Mouse (Mus musculus): ENCODE results near the gene Rnf146. TPM values are rescaled to one million over a fixed set of nuclear protein-coding genes. Genes with fewer than 3 reads are reported as not detected.

Gene Rnf146
- polyA plus RNA-seq, 1 experiment from 2014 or later: 75.4 TPM

- no peak overlapping the region for H3K27ac ChIP-seq (ENCODE audit: low read depth, low read length)
- no peaks in the 10 kb centered on the region for H3K4me1 ChIP-seq (ENCODE audit: control insufficient read depth, insufficient read depth, low read length)
- no peaks in the 10 kb centered on the region for H3K36me3 ChIP-seq (ENCODE audit: control insufficient read depth, insufficient read depth, low read length)
- no peak for ATAC-seq (ENCODE audit: insufficient read depth, low FRiP score, low TSS enrichment)
- H3K4me2 ChIP-seq (ENCODE audit: low read depth): no peak overlapping the region
- DNase-seq (ENCODE audit: low spot score): no peak
- no peaks in the 10 kb centered on the region for H3K9me3 ChIP-seq (ENCODE audit: control insufficient read depth, low read length)
- no peak overlapping the region for H3K4me3 ChIP-seq (ENCODE audit: low read depth, low read length)
- no peak overlapping the region for H3K9ac ChIP-seq (ENCODE audit: low read length)
- no peaks in the 10 kb centered on the region for H3K27me3 ChIP-seq (ENCODE audit: control insufficient read depth, insufficient read depth, low read length)
- 64% methylated on average over 4 of the region's 4 CpGs for WGBS
These were observed 50.6 kb downstream of the Rnf146 start for GRCm38 (mm10) chr10:29311480-29312219.

GRCm38 (mm10) chr10:29302230-29302629, 60.0 kb downstream of the Rnf146 start:
- no peak for ATAC-seq (ENCODE audit: insufficient read depth, low FRiP score, low TSS enrichment)
- H3K27me3 ChIP-seq (ENCODE audit: control insufficient read depth, insufficient read depth, low read length): no peaks in the 10 kb centered on the region

More at GRCm38 (mm10) chr10:29302230-29302629, 60.0 kb downstream of the Rnf146 start:
- Histone ChIP-seq H3K27ac (ENCODE audit: low read depth, low read length) (no peak overlapping the region), H3K4me2 (ENCODE audit: low read depth) (no peak overlapping the region), H3K36me3 (ENCODE audit: control insufficient read depth, insufficient read depth, low read length) (no peaks in the 10 kb centered on the region), H3K4me3 (ENCODE audit: low read depth, low read length) (no peak overlapping the region), H3K9ac (ENCODE audit: low read length) (no peak overlapping the region), H3K9me3 (ENCODE audit: control insufficient read depth, low read length) (no peaks in the 10 kb centered on the region), H3K4me1 (ENCODE audit: control insufficient read depth, insufficient read depth, low read length) (no peaks in the 10 kb centered on the region)
- DNase-seq (ENCODE audit: low spot score): no peak
- WGBS: 95% methylated on average over 4 of the region's 4 CpGs

Other genes with a start within 250 kb of the Rnf146 start
- gene Soga3, start 218.6 kb downstream of the Rnf146 start, polyA plus RNA-seq (2014; fragmentation: Nextera tagmentation; extraction: Ambion mirVana): 27.4 and 29.8 TPM in 2 replicates
- gene Gm49353, start 163.5 kb downstream of the Rnf146 start, polyA plus RNA-seq (2014; fragmentation: Nextera tagmentation; extraction: Ambion mirVana): 2.5 and 5.1 TPM in 2 replicates
- gene 9330159F19Rik, start 150.8 kb downstream of the Rnf146 start, polyA plus RNA-seq (2014; fragmentation: Nextera tagmentation; extraction: Ambion mirVana): 8.3 and 8.7 TPM in 2 replicates
- gene Echdc1, start 49.3 kb downstream of the Rnf146 start, polyA plus RNA-seq (2014; fragmentation: Nextera tagmentation; extraction: Ambion mirVana): 24.8 and 32.0 TPM in 2 replicates
- gene Rspo3, start 173.4 kb upstream of the Rnf146 start, polyA plus RNA-seq (2014; fragmentation: Nextera tagmentation; extraction: Ambion mirVana): 6.9 and 8.3 TPM in 2 replicates

Measured in neural tube, embryonic 11.5 days (tissue).